Mouse (Mus musculus): ENCODE measurements around the gene 2700081O15Rik. TPM values are rescaled to one million over a fixed set of nuclear protein-coding genes. Genes with fewer than 3 reads are reported as not detected.

2700081O15Rik gene
- total RNA-seq, 4 experiments from 2014 or later, result 20.2 to 29.5 (median 27.3) TPM

DNA sequence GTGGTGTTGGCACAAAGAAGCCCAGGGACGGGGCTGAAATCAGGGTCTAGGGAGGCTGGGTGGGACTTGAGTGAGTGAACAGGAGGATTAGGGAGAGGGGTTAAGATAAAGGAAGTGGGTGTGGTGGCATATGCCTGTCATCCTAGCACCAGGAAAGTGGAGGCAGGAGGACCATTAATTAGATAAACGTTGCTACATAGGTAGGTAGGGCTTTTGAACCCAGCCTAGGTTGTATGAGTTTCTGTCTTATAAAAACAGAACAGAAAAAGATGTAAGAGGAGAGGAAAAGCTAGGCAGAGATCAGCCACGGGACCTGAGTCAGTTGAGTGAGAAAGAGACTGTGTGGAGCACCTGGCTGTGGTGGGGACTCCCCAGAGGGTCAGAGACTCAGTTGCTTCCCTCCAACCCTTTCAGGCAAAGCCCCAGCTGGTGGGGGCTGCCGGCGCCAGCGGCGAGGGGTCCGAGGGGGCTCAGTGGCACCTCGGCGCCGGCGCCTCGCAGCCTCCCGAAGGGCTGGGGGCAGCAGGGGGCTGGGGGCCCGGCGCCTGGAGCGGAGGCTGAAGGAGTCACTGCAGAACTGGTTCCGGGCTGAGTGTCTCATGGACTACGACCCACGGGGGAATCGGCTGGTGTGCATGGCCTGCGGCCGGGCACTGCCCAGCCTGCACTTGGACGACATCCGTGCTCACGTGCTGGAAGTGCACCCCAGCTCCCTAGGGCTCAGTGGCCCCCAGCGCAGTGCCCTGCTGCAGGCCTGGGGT is 3.6 kb downstream of the 2700081O15Rik start:
- DNase-seq, result no peak

DNA sequence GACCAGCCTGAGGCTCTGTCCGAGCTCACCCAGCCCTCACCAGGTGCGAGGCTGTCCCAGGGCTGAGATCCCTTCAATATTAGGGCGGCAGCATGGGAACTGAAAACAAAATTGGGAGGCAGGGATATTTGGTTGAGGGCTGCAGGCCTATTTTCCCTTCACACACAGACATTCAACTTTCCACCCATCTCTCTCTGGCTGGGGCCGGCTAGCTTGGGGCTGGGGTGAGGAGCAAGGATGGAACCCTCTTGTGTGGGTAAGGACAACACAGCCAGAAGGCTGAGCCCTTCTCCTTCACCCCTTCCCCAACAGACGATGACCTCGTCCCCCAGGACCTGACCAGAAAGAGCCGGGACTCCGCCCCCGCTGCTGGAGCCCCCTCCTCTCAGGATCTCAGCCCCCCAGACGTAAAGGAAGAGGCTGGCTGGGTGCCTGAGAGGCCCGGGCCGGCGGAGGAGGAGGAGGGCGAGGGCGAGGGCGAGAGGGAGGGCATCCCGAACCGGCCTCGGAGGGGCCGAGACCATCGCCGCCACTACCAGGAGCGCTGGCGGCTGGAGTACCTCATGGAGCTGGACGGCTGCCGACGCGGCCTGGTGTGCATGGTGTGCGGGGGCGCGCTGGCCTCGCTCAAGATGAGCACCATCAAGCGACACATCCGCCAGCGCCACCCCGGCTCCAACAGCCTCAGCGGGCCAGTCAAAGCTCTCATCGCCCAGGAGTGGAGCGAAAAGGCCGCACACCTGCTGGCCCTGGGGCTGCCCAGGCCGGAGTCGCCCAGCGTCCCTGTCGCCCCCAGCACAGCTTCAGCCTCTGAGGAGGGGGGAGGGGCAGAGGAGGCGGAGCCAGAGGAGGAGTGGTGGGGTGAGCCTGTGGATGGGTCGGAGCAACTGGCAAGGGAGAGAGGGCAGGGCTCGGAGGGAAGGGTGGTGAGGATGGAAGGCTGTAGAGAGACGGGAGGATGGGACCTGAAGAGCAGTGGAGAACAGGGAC is 4.5 kb downstream of the 2700081O15Rik start:
- peak; percentile 59 for DNase-seq

DNA sequence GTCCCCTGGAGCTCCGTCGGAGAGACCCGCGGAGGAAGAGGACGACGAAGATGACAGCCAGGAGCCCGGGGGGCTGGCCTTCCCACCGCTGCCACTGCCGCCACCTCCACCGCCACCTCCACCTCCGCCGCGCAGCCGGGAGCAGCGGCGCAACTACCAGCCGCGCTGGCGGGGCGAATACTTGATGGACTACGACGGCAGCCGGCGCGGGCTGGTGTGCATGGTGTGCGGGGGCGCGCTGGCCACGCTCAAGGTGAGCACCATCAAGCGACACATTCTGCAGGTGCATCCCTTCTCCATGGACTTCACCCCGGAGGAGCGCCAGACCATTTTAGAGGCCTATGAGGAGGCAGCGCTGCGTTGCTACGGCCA is 5.2 kb downstream of the 2700081O15Rik start:
- no peak for DNase-seq

DNA sequence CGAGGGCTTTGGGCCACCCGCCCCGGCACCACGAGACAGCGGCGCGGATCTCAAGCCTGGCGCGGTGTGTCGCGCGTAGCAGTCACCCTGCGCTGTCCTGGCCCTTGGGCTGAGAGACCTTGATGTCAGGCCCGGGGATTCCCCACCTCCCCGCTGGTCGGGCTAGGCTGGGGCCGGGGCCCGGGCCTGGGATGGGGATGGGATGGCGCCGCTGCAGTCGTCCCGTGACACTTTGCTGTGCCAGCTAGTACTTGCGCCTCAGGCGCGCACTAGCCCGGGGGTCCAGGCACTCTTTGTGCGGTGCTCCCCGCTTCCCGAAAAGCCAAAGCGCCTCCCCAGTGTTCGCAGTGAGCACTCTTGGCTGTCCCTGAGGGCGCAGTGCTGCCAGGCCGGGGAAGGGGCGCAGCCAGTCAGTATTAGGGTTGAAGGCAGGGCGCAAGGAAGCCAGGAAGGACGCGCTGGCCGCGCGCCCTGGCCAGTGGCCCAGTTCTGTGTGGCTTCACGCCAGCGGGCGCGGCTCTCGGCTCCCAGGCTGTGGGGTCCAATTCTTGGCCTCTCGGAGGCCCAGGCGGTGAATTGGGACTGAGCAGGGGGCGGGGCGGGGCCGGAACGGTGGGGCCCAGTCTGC is 5.7 kb downstream of the 2700081O15Rik start:
- DNase-seq, result peak; percentile 74

DNA sequence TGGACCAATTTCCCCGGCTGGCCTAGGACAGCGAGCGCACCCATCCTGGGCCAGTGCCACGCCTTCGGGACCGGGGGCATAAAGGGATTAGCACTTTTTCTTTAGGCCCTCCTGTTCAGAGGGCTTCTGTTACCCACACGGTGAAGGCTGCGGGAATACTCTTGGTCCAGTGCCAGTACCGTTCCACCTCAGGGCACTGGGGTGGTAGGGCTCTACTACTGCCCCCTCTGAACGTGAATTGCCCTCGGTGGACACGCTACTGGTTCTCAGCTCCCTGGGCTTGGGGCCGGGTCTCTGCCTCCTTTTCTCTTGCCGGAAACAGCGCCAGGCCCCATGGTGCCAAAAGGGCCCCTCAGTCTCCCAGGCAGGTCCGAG is 6.2 kb downstream of the 2700081O15Rik start:
- DNase-seq, result no peak

DNA sequence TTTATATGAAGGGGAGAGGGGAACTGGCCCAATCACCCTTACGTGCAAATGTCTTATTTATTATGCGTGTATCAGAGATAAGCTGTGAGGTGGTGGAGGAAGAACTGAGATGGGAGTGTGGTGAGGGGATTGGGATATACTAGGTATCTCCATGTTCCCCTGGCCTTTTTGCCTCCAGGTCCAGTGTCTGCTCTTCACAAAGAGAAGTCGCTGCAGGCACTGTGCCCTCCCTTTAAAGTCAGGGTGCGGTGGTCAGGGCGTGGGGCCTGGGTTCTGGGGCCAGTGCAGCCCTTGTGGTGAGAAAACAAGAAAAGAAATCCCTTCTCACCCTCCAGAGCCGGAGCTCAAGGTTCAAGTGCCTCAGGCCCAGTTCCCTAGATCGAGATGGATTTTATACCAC is 6.7 kb downstream of the 2700081O15Rik start:
- no peak for DNase-seq

DNA sequence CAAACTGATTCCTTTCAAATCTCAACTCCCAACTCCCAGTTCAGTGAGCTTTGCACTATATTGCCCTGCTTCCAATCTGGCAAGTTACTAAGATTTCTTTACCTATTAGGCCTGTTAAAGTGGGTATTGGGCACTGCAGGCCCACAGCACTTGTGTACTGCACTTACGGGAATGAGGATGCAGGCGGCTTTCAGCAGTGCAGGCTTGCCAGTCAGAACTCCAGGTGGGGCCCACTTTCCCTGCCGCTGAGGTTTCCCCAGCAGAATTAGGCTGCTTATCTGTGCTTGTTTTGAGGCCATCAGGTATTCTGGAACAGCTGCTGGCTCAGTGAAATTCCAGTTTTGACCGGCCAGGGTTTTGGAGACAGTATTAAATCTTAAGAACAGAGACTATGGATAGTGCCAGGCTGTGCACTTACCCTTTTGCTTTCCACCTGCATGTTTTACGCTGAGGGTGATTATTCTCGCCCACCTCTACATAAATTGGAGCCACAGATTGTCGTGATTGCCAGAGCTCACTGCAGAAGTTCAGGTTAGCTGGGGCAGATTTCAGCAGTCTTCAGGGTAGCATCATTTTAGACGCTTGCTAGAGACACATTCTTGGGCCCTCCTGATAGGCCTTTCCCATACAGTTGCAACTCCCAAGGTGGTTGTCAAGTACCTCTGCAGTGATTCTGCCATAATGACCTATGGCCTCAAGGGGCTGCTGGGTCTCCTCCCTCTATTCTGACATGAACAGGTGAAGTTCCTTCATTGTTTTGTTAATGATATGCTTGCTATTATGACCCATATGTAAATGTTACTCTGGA is 7.4 kb downstream of the 2700081O15Rik start:
- DNase-seq, result no peak

DNA sequence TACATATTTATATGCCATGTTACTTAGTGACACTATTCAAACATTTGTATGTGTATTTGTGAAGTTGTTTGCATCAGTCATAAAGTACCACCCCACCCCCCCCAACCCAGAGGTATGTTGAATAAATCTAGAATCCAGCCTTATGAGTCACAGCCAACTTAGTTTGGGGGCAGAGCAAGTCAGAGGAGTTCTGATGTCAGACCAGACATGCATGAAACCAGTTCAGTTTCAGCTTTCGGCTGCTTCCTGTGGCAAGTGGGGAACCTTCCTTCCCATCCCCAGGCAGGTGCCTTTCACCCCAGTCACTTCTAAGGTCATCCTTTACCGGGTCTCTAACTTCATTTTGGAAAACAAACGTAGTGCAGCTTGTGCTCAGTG is 8.0 kb downstream of the 2700081O15Rik start:
- DNase-seq, result no peak

DNA sequence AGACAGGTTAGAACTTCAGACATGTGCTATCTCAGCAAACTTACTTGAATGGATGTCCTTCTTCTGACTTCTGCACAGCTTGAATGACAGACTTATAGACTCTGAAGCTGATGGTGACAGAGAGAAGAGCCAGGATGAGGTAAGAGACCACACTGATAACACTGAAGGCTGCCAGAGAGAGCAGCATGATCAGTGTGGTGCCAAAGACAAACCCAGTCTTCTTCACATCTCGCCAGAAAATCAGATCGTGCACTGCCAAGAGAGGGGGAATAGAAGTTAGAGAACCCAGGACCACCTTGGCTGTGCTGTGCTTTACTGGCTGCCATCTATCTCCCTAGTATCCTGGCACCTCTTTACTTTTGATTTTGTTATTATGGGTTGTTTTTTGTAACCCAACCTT is 17.5 kb downstream of the 2700081O15Rik start:
- DNase-seq, result no peak

DNA sequence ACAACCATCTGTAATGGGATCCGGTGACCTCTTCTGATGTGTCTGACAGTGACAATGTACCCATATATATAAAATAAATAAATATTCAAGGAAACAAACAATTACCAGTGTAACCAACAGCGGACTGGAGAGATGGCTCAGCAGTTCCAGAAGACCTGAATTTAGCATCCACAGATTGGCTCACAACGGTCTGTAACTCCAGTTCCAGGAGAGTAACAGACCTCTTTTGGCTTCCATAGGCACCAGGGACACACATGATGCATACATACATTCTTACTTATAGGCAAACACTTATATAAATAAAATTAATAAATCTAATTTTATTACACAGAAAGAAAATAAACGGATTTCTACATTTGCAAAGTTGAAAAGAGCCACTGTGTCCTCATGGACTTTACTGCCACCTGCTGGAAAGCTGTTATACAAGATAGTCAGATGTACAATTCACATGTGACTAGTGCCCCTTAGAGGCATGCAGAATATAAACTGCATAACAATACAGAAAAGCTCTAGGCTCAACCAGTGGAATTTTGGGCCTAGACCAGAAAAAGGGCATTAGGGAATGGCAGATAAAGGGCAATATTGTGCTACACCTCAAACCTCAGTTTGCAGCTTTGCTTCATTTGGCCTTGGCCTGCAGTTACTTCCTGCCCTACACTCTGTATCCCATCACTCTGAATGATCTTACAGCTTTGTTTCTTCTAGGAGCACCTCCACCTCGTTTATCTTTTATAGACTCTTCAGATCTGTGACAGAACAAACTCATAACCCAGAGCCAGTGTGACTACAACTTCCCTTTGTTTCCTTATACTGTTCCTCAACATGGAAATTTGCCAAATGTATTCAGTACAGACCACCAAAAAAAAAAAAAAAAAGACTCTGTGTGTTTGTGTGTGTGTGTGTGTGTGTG is 18.9 kb downstream of the 2700081O15Rik start:
- no peak for DNase-seq

DNA sequence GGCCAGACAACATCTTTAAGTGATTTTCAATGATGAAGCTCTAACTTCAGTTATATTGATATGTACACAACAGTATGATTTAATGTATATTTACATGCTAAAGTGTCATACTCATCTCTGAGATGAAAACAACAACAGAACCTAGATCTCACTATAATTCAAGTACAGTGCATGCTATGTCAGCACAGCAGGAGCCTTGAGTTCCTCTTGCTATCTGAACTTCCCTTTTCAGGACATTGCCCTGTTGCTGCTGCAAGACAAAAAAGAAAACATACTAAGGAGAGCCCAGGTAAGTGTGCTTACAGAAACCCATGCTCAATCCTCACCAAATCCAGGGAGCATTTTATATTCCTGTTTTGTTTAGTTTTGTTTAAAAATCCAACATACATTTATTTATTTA is 20.9 kb downstream of the 2700081O15Rik start:
- no peak for DNase-seq

DNA sequence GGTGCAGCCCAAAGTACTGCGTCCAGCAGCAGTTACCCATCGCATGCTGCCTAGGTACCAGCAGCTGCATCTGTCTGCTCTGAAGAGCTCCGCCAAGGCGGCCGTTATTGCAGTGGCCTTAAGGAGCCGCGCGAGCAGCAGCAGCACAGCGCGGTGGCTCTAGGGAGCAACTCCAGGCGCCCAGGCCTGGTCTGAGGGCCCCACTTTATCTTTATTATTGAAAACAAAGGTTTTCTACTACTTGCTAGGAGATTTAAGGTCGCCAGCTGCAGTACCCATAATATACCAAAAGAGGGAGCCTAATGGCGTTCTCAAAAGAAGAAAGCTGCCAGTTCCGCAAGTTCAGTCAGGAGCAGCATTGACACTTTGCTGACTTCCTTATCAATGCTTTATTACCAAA is 24.1 kb downstream of the 2700081O15Rik start:
- DNase-seq, result no peak

DNA sequence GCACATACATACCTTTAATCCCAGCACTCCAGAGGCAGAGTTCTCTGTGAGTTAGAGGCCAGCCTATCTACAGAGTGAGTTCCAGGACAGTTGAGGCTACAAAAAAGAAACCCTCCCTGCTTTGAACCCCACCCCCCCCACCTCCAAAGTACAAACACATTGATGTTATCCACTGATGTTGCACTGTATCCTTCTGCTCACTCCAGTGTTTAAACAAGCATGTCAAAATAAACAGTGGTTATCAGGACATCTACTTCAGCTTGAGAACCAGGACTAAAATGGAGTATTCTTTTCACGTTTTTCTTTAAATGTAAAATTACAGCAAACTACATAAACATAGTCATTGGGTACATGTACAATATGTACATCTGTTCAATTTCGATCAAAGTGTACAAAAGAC is 27.7 kb downstream of the 2700081O15Rik start:
- DNase-seq, result no peak

DNA sequence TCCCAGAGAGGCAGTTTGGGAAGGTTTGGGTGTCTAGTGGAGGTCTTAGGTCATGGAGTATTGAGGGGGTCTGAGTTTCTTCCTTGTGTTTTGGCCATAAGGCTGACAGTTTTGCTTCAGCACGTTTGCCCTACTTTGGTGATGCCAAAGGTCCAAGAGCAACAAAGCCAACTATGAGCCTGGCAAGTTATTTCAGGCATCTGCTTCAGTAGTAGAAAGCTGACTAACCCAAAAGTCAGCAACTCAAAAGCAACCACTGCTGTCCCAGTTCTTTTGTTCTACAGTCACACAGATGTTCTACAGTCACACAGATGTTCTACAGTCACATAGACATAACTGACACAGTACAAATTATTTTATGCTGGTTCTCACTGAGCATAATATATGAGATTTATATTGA is 28.2 kb downstream of the 2700081O15Rik start:
- no peak for DNase-seq

DNA sequence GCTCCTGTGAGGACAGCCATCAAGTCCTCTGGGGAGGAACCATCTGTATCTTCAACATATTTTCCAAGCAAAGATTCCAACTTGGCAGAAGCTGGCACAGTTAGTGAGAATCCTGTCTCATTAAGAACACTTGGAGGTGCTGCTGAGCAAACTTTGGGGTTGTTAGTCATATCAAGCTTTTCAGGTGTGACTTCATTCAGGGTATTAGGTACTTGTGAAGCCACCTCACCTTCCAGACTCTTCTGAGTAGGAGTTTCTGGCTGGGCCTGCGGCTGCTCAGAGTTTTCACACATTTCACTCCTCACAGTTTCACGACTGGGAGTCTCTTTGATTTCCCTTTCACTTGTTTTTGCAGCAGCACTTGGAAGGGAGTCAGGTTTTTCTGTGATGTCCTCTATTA is 39.4 kb downstream of the 2700081O15Rik start:
- no peak for DNase-seq

DNA sequence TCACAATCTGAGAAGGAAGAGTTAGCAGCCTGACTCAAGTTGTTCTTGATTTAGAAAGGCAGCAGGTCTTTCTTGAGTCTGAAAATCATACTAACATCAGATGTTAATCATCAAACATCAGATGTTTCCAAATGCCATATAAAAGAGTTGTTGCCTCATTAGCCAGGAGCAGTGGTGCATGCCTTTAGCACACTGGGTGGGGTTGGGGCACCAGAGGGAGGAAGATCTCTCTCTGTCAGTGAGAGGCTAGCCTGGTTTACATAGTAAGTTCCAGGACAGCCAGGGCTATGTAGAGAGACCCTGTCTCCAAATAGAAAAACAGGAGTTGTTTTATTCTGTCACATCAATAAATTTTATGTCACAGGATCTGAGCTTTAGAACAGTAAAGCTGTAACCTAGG is 41.5 kb downstream of the 2700081O15Rik start:
- no peak for DNase-seq

DNA sequence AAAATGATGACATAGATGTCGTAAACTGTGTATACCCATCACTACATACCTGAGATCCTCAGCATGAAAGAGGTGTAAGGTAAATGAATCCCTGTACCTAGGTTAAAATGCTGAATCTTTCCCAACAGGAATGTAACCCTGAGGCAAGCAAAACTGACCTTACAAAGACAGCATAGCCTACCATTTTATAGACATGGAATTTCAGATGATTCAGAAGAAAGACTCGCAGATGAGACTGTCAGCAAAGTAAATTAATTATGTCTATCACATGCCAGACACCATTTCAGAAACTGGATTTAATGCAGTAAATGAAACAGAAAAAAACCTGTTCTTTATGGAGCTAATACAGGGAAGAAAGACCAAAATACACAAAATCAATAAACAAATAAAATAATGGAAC is 41.9 kb downstream of the 2700081O15Rik start:
- DNase-seq, result no peak

DNA sequence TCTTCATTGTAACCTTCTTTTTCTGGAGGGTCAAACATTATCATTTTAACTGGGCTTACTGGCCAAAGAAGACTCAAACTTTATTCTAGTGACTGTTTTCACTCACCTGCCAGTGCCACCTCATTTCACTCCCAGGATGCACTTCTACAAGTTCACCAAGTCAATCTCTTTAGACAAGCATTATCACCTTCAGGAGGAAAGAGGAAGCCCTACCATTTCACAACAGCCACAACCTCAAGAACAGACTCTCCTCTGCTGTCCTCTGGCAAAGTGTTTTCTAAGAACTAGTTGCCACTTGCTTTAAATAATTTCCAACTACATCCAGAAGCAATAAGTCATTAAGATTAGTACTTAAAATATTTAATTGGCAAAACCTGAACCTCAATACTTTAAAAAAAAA is 50.5 kb downstream of the 2700081O15Rik start:
- no peak for DNase-seq

DNA sequence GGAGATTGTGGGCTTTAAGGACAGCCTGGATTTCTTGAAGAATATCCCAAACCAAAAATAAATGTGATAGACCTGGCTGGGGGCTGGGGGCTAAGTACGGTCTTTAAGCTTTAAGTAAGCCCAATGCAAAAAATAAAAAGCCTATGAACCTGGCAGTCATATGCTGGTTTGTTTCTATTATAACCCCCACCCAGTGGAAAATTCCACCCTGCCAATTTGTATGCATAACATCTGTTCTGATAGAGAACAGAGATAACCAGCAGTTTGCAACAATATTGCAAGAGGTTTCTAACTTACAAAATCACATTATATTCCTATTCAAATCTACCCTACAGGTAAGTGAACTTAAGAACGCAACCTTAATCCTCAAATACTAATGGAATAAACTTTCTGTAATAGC is 53.2 kb downstream of the 2700081O15Rik start:
- no peak for DNase-seq
